Mouse (Mus musculus) limb, embryonic 13.5 days (tissue): ENCODE measurements around the gene Tulp3. TPM values are rescaled to one million over a fixed set of nuclear protein-coding genes. Genes with fewer than 3 reads are reported as not detected.

Source experiments
- polyA plus RNA-seq: library from polyadenylated mRNA; unstranded; fragments of >200 nt; fragmentation: Nextera tagmentation; extraction: Ambion mirVana; gene quantifications from 2 replicates; pipeline ENCODE4 v1.2.1, GENCODE M21; 2015

Tulp3 gene
- polyA plus RNA-seq, 1 experiment from 2014 or later = 24.0 TPM

Other genes with a start within 250 kb of the Tulp3 start
- 125 and 132 TPM in 2 replicates for gene Tspan9, start 212.3 kb downstream of the Tulp3 start, polyA plus RNA-seq
- gene Tead4, start 55.0 kb downstream of the Tulp3 start, polyA plus RNA-seq = 4.2 and 5.4 TPM in 2 replicates
- gene Rhno1, start 7.1 kb upstream of the Tulp3 start, polyA plus RNA-seq = 157 and 161 TPM in 2 replicates
- gene Foxm1, start 7.1 kb upstream of the Tulp3 start, polyA plus RNA-seq = 29.3 and 32.8 TPM in 2 replicates
- 0.34 and 0.49 TPM in 2 replicates for gene Tex52, start 19.6 kb upstream of the Tulp3 start, polyA plus RNA-seq
- gene Gm44596, start 19.7 kb upstream of the Tulp3 start, polyA plus RNA-seq = not detected in 2 replicates
- 5.9 and 6.9 TPM in 2 replicates for gene Nrip2, start 43.4 kb upstream of the Tulp3 start, polyA plus RNA-seq
- gene Itfg2, start 69.1 kb upstream of the Tulp3 start, polyA plus RNA-seq = 41.1 and 41.3 TPM in 2 replicates
- gene Fkbp4, start 82.8 kb upstream of the Tulp3 start, polyA plus RNA-seq = 434 and 451 TPM in 2 replicates
- 0.33 TPM in 1 of 2 replicates, not detected in the other for gene Pzp, start 170.9 kb upstream of the Tulp3 start, polyA plus RNA-seq
- gene A2ml1, start 225.8 kb upstream of the Tulp3 start, polyA plus RNA-seq = not detected in 2 replicates